Mouse (Mus musculus) urinary bladder, postnatal 4 days (tissue): Measurements from ENCODE around the gene Smyd1.
A peak's percentile ranks its signal among the peaks of the same experiment; 100 is the strongest.

ENCODE experiments used
- DNase-seq, 2 experiments: peaks; one replicate each; pipeline ENCODE4 v3.0.0; 2021 to 2022; ENCODE audit warnings: low spot score in 2 of 2

The Smyd1 gene

DNA sequence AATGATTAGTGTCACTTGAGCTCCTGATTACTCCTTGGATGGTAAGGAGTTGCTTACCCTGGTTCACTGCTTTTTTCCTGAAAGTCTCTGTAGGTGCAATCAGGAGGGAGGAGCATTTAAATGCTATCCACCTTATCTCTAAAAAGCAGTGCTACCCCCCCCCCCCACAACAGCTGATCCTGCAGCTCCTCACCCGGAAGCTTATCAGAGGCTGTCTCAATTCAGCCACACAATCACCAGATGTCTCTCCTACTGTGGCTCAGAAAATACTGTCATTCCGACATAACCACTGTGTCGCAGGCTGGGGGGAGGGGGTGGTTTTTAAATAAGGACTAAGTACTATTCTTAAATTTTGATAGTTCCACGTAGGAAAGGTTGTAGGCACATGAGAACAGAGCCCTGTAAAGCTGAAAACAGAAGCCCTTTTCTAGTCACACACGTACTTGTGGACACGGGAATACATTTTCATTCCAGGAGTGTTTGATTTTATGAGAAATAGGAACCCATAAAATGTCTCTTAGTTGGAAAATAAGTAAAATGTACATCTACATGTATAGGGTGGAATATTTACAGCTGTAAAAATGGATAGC is 61.9 kb downstream of the Smyd1 start:
- no peak for DNase-seq

DNA sequence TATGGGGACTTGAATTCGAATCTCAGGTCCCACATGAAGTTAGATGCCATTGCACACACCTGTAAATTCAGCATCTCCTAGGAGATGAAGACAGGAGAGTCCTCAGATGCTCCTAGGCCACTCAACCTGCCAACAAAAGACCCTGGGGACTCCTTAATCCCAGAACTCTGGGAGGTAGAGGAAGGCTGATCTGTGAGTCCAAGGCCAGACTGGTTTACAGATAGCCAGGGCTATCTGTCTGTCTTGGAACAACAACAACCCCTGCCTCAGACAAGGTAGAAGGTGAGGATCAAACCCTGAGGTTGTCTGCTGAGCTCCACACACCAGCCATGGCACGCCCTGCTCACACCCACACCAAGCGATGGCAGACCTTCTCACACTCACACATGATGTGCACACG is 62.9 kb downstream of the Smyd1 start:
- no peak for DNase-seq

DNA sequence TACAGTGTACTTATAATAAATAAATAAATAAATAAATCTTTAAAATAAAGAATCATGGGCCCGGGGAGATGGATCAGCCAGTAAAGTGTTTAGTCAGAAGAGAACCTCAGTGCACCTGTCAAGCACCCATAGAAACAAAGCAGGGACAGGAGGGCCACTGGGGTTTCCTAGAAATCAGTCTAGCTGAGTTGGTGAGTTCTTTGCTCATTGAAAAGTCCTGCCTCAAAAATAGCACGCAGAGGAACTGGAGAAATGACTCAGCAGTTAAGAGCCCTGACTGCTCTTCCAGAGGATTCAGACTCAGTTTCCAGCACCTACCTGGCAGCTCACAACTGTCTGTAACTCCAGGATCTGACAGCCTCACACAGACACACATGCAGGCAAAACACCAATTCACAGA is 63.5 kb downstream of the Smyd1 start:
- no peak for DNase-seq

GRCm38 (mm10) chr6:71257375-71257774 is 64.7 kb downstream of the Smyd1 start:
- DNase-seq, result no peak

DNA sequence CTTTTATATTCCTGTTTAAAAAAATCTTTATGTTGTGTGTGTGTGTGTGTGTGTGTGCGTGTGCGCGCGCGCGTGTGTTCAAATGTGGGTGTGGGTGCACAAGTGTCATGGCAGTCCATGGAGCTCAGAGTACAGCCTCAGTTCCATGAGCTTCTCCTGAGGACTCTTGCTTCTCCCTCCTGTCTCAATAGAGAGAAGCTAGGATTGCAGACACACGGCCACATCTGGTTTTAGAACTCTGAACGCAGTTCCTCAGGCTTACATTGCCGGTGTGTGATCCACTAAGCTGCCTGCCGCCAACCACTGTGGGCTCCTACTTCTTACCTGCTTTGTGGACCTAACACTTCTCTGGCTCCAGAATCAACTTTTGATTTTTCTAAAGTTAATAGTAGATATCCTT is 65.9 kb downstream of the Smyd1 start:
- DNase-seq, result no peak

- DNase-seq, result no peak
Measured at GRCm38 (mm10) chr6:71254456-71254855, 67.6 kb downstream of the Smyd1 start.

DNA sequence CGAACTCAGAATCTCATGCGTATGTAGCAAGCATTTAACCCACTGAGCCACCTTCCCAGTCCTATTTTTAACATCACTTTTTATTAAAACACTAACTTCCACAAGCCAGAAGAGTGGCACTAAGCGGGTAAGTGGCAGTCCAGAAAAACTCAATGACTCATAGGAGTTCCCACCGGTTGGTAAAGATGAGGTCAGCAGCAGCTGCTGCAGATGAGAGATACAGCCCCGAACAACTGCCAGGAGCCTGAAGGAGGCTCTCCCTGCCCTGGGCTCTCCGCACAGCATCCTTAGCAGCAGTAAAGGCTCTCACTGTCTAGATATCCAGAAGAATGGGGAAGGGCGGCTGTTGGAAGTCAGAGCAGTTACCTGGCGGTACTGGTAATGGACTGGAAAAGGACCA is 71.1 kb downstream of the Smyd1 start:
- DNase-seq, result no peak

DNA sequence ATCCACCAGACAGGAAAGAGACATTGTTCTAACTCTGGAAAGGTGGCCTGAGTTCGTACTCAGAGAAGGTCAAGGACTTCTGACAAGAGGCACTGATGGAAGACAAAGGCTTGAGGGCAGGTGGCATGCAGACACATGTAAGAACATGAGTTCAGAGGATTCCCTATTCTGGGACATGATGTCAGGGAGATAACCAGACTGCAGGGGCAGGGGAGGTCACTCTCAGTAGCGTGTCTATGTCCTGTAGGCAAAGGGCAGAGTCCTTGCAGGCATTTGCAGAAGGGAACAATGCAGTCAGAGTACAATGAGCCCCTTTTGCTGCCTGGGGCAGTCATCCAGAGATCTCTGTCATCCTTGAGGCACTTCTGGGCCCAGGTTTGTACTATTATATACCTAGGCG is 72.4 kb downstream of the Smyd1 start:
- no peak for DNase-seq

GRCm38 (mm10) chr6:71248420-71248819 is 73.6 kb downstream of the Smyd1 start:
- DNase-seq, result no peak

- DNase-seq, result no peak
Measured at GRCm38 (mm10) chr6:71243258-71243657, 78.8 kb downstream of the Smyd1 start.

- DNase-seq, result peak in 1 of 2 experiments; percentile 43
Measured at GRCm38 (mm10) chr6:71242811-71243210, 79.2 kb downstream of the Smyd1 start.

DNA sequence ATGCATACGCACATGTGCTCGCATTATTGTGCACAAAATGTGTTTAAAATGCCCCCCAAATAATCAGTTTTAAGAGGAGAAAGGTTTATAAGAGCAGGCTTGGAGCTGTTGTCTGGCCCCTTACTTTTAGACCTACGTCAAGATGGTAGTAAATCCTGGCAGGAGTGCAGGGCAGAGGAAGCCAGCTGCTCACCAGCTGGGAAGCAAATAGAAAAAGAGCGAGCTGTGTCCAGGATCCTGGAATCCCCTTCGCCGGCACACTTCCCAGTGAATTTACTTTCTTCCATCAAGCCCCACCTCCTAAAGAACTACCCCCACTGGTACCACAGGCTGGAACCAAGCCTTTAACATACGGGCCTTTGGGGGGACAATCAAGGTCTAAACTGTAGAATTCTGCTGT is 81.2 kb downstream of the Smyd1 start:
- no peak for DNase-seq

- no peak for DNase-seq
Measured at GRCm38 (mm10) chr6:71239069-71239750, 82.8 kb downstream of the Smyd1 start.

- DNase-seq, result no peak
Measured at GRCm38 (mm10) chr6:71237031-71237431, 85.0 kb downstream of the Smyd1 start.

DNA sequence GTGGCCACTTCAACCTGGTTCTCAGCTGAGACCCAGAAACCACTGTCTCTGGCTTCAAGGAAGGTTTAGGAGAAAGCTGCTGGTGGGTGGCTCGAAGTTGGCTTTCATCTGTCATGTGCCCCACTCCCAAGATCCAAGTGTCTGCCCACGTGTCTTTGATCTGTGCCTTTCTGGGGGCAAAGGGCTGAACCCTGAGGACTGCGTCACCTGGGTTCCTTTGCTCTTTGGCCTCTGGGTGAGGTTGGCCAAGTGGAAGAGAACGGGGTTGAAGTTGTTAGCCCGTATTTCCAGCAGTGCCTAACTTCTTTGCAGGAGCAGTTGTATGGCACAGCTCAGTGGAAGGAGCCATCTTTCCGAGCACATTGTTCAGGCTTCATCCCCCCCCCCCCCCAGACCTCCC is 85.5 kb downstream of the Smyd1 start:
- DNase-seq, result no peak

- DNase-seq, result no peak
Measured at GRCm38 (mm10) chr6:71235944-71236343, 86.1 kb downstream of the Smyd1 start.

DNA sequence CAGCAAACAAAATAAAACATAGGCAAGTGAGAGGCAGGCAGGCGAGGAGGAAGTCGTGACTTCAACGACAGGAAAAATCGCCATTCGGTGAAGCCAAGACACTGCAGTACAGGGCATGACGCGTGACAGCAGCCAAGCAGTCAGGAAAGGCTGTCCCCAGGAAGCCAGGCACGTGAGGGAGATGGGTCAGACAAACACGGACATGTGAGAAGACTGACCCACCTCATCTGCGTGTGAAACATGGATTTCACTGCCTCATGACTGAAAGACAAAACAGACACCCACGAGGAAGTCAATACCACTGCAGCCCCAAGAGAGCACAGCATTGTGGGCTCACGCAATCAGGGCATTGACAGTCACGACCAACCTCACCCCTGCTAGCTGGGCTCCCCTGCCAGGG is 86.9 kb downstream of the Smyd1 start:
- DNase-seq, result no peak

DNA sequence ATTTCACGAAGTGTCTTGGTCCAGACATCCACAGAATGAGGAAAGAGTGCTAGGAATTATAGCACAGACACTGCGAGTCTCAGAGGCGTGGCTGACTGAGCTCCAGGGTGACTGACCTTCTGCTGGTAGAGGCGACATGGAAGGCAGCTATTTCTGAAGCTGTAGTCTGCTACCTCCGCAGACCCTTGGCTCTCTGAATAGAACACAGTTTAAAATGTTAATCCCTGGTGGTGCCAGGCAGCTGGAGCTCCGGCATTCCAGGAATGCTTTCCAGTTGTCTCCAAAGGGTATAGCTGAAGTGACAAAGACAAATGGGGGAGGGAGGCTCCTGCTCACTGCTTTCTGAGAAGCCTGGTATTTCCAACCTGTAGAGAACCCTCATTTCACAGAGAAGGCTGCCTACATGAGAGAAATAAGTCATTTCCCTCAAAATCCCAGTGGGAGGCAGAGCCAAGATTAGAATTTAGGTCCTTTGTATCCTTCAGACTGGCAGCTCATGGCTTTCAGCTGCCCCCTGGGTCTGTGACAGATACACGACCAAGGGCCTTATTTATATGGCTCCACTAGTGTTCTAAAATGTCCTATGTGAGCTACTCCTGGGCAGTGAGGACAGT is 94.8 kb downstream of the Smyd1 start:
- DNase-seq, result no peak

DNA sequence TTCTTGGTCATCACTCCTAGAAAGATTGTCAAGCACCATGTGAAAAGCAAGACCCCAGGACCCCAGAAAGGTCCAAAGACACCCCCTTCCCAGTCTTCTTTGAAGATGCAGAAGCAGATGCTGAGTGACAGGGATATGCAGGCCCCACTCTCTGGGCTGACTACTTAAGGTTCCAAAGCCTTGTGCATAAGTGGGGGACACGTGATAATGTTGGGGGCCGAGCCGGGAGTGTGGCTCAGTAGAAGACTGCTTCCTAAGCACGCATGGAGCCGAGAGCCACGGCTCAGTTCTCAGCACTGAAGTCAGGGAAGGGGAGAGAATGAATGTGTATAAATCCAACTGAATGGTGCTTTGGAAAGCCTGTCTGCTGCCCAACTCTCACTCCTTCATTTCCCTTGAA is 95.5 kb downstream of the Smyd1 start:
- DNase-seq, result no peak

GRCm38 (mm10) chr6:71224184-71224943 is 97.7 kb downstream of the Smyd1 start:
- no peak for DNase-seq

DNA sequence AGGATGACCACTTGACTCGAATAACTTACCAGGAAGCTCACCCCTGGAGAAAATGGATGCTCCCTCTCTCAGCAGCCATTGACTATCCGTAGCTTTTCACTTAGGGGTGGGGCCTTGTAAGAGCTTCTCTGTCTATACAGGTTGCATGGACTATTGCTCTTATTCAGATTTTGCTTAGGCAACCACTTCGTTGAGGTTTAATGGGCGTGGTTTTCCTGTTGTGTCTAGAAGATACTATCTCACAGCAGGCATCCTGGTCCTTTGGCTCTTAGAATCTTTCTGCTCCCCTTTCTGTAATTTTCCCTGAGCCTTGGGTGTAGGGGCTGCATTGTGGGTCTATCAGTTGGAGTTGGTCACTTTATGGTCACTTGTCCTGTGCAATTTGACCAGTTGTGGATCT is 100.5 kb downstream of the Smyd1 start:
- DNase-seq, result no peak

DNA sequence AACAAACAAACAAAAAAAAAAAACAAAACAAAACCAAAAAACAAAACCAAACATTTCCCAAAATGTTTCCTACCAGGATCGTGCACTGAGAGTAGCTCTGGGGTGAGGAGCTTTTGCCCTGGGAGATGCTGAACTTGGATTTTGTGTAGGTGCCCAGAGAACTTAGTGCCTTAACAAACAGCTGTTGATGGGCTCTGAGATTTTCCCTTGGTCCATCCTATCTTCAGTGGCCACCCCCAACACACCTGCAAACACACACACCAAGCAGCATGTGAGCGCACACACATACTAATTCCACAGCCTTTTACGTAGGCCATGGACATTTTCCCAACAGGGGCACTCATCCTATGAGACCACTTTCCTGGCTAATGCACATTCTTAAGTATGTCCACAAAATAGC is 109.6 kb downstream of the Smyd1 start:
- no peak for DNase-seq

DNA sequence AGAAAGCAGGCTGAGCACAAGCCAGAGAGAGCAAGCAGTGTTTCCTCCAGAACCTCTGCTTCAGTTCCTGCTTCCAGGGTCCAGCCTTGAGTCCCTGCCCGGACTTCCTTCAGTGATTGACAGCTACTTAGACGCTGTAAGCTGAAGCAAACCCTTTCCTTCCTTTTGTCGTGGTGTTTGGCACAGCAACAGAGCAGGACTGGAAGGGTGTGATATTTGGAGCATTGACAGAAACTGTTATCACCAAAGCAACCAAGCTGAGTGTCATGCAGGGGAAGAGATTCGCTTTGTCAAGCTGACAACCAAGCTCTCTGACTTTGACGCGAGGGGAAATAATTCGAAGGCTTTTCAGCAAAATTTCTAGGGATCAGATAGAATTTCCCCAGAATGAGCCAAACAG is 110.1 kb downstream of the Smyd1 start:
- DNase-seq, result no peak
